Mouse (Mus musculus): ENCODE measurements around the gene Slc2a9. TPM values are rescaled to one million over a fixed set of nuclear protein-coding genes. Genes with fewer than 3 reads are reported as not detected.

Gene Slc2a9
- total and polyA plus RNA-seq, 3 experiments, result 1.6 to 2.8 (median 2.3) TPM

DNA sequence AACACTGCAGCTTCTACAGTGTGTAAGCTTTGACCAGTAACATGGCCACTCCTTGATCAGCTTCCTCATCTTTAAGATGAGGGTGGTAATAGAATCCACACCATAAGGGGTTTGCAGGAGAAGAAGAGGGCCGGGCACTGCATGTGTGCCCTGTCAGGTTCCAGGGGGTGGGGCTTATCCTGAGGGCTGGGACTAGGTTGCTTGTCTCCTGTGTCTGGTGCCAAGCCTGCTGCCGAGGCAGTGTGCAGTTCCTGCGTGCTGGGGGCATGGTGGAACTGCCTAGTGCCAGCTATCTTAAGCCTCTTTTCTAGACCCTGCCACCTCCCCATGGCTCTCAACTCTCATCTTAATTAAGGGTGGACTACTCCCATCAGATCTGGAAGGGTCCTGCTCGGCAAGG, 23.9 kb downstream of the Slc2a9 start:
- dilution Hi-C loops (cut with MboI; ENCODE audit: extremely low pct_ligation_motif_present, extremely low pct_unique_long_range_greater_than_20kb, low sequenced_read_pairs), result no loop called here
- peak overlapping the region in 2 of 3 experiments; percentile 3 to 40 for H3K4me3 ChIP-seq (replicated peaks in 1 of 3; ENCODE audit: low read depth in 2 of 3, low read length in 2 of 3, poor library complexity in 1 of 3)
- H3K27ac ChIP-seq (ENCODE audit: insufficient read depth, low read depth), result no peak overlapping the region
- H3K27me3 ChIP-seq (replicated peaks), result no peaks in the 10 kb centered on the region
- DNase-seq (ENCODE audit: extremely low read depth), result peak; percentile 27
- peaks cover 4 to 25% of the 10 kb centered on the region in 2 experiments for H3K36me3 ChIP-seq (replicated peaks in 1 of 2; ENCODE audit: control insufficient read depth in 1 of 2, insufficient read depth in 1 of 2, low read length in 1 of 2)
- H3K4me2 ChIP-seq (ENCODE audit: insufficient read depth, low read depth, poor library complexity, severe bottlenecking), result peak overlapping the region; percentile 41
- TF ChIP-seq TCF12 (IDR thresholded peaks at IDR 0.05; ENCODE audit: low read depth, low read length) (no peak), HCFC1 (IDR thresholded peaks at IDR 0.05; ENCODE audit: low read depth, low read length) (no peak), USF1 (IDR thresholded peaks at IDR 0.05; ENCODE audit: low read depth, low read length) (no peak), RAD21 (IDR thresholded peaks at IDR 0.05; ENCODE audit: low read depth, low read length) (no peak), IRF4 (IDR thresholded peaks at IDR 0.05; ENCODE audit: low read depth, low read length) (no peak), TBP (conservative IDR thresholded peaks at IDR 0.05; ENCODE audit: low read depth, low read length) (no peak), JUN (IDR thresholded peaks at IDR 0.05; ENCODE audit: insufficient read depth, low read depth, low read length) (no peak), SIN3A (IDR thresholded peaks at IDR 0.05; ENCODE audit: low read length) (no peak), ZC3H11A (IDR thresholded peaks at IDR 0.05; ENCODE audit: low read depth, low read length) (no peak), PAX5 (IDR thresholded peaks at IDR 0.05; ENCODE audit: low read length) (no peak), NRF1 (IDR thresholded peaks at IDR 0.05; ENCODE audit: low read depth, low read length) (no peak), ZKSCAN1 (IDR thresholded peaks at IDR 0.05; ENCODE audit: borderline replicate concordance, low read depth, low read length) (no peak), SMC3 (IDR thresholded peaks at IDR 0.05; ENCODE audit: low read depth, low read length) (no peak), ZNF384 (IDR thresholded peaks at IDR 0.05; ENCODE audit: low read depth, low read length) (no peak)
- H3K9me3 ChIP-seq (replicated peaks; ENCODE audit: low read length), result peaks cover 11% of the 10 kb centered on the region
- no peak overlapping the region; the same call in 1 of the 2 replicates for H3K9ac ChIP-seq (ENCODE audit: insufficient read depth, low read depth)
- H3K79me2 ChIP-seq (replicated peaks; ENCODE audit: control insufficient read depth, extremely low read depth, insufficient read depth, poor library complexity, severe bottlenecking), result no peaks in the 10 kb centered on the region
- in situ Hi-C loops (cut with MboI; ENCODE audit: low pct_ligation_motif_present, low pct_unique_long_range_greater_than_20kb, low sequenced_read_pairs), result no loop called here
- peaks cover 3 to 22% of the 10 kb centered on the region in 2 experiments for H3K4me1 ChIP-seq (ENCODE audit: control insufficient read depth in 1 of 2, insufficient read depth in 2 of 2)

DNA sequence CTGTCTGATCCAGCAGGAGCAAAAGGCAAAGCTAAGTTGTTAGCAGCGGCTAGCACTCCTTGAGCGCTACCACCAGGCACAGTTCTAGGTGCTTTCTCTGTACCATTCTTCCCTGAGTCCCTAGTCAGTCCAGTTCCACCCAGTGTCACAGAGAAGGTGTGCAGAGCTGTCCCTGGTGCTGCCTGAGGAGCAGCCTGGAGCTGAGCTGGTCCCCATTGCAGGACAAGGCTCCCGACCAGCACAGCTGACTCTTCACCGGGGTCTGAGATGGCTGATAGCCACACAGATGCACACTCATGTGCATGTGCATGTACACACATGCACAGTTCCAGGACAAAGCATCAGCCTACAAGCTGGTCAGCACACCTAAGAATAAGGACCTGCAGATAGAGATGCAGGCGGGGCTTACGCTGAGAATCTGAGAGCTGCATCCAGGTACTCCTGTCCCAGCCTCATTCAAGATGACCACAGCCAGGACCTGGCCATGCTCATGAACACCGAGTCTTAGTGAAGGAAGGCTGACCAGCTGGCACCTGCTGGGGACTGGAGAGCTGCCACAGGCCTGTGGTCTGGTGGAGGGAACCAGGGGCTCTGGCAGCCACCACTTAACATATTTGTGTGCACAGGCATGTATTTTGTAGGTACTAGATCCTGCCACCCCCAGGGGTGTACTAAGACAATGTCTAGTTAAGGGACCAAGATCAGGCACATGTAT, 25.1 kb downstream of the Slc2a9 start:
- in situ Hi-C loops (cut with MboI; ENCODE audit: low pct_ligation_motif_present, low pct_unique_long_range_greater_than_20kb, low sequenced_read_pairs), result no loop called here
- Histone ChIP-seq H3K4me2 (ENCODE audit: insufficient read depth, low read depth, poor library complexity, severe bottlenecking) (no peak overlapping the region), H3K9ac (ENCODE audit: insufficient read depth, low read depth) (no peak overlapping the region), H3K36me3 (replicated peaks in 1 of 2; ENCODE audit: control insufficient read depth in 1 of 2, insufficient read depth in 1 of 2, low read length in 1 of 2) (peaks cover 4 to 25% of the 10 kb centered on the region in 2 experiments), H3K27ac (ENCODE audit: insufficient read depth, low read depth) (no peak overlapping the region), H3K27me3 (replicated peaks) (no peaks in the 10 kb centered on the region), H3K4me1 (ENCODE audit: control insufficient read depth in 1 of 2, insufficient read depth in 2 of 2) (peaks cover 3 to 13% of the 10 kb centered on the region in 2 experiments), H3K9me3 (replicated peaks; ENCODE audit: low read length) (peaks cover 11% of the 10 kb centered on the region), H3K4me3 (replicated peaks in 1 of 3; ENCODE audit: low read depth in 2 of 3, low read length in 2 of 3, poor library complexity in 1 of 3) (no peak overlapping the region), H3K79me2 (replicated peaks; ENCODE audit: control insufficient read depth, extremely low read depth, insufficient read depth, poor library complexity, severe bottlenecking) (no peaks in the 10 kb centered on the region)
- dilution Hi-C loops (cut with MboI; ENCODE audit: extremely low pct_ligation_motif_present, extremely low pct_unique_long_range_greater_than_20kb, low sequenced_read_pairs), result no loop called here
- no peak for DNase-seq (ENCODE audit: extremely low read depth)
- TF ChIP-seq NRF1 (IDR thresholded peaks at IDR 0.05; ENCODE audit: low read depth, low read length) (no peak), USF2 (conservative IDR thresholded peaks at IDR 0.05; ENCODE audit: low read depth, low read length) (no peak), TBP (conservative IDR thresholded peaks at IDR 0.05; ENCODE audit: low read depth, low read length) (no peak), CTCF (conservative IDR thresholded peaks at IDR 0.05 in 1 of 2, IDR thresholded peaks at IDR 0.05 in 1 of 2; ENCODE audit: low read depth in 2 of 2, low read length in 2 of 2) (no peak), ELF1 (IDR thresholded peaks at IDR 0.05; ENCODE audit: low read depth, low read length) (no peak), IRF4 (IDR thresholded peaks at IDR 0.05; ENCODE audit: low read depth, low read length) (no peak), JUN (IDR thresholded peaks at IDR 0.05; ENCODE audit: insufficient read depth, low read depth, low read length) (no peak), NELFE (IDR thresholded peaks at IDR 0.05; ENCODE audit: low read depth, low read length) (no peak), GABPA (IDR thresholded peaks at IDR 0.05; ENCODE audit: insufficient replicate concordance, low read depth, low read length) (no peak), BHLHE40 (IDR thresholded peaks at IDR 0.05; ENCODE audit: low read depth, low read length) (no peak), UBTF (IDR thresholded peaks at IDR 0.05; ENCODE audit: low read depth, low read length) (no peak), MAFK (IDR thresholded peaks at IDR 0.05; ENCODE audit: insufficient replicate concordance, low read length) (no peak), HCFC1 (IDR thresholded peaks at IDR 0.05; ENCODE audit: low read depth, low read length) (no peak), KAT2A (IDR thresholded peaks at IDR 0.05; ENCODE audit: insufficient replicate concordance, low read length) (no peak), ZMIZ1 (IDR thresholded peaks at IDR 0.05; ENCODE audit: low read depth, low read length) (no peak), SIN3A (IDR thresholded peaks at IDR 0.05; ENCODE audit: low read length) (no peak), RCOR1 (conservative IDR thresholded peaks at IDR 0.05; ENCODE audit: low read depth, low read length) (no peak), TCF12 (IDR thresholded peaks at IDR 0.05; ENCODE audit: low read depth, low read length) (no peak)

All from CH12.LX (cell line).